Mouse (Mus musculus): ENCODE results near the gene Tfeb.

GRCm38 (mm10) chr17:47703556-47703955 is 33.3 kb upstream of the Tfeb start:
- no peak for TF ChIP-seq POLR2A (IDR thresholded peaks at IDR 0.05; ENCODE audit: extremely low read depth, insufficient read depth, low read length)
- no peak for TF ChIP-seq CTCF (IDR thresholded peaks at IDR 0.05; ENCODE audit: low read depth, low read length)
